Mouse (Mus musculus): ENCODE measurements around the gene Pde4d.

Gene Pde4d

DNA sequence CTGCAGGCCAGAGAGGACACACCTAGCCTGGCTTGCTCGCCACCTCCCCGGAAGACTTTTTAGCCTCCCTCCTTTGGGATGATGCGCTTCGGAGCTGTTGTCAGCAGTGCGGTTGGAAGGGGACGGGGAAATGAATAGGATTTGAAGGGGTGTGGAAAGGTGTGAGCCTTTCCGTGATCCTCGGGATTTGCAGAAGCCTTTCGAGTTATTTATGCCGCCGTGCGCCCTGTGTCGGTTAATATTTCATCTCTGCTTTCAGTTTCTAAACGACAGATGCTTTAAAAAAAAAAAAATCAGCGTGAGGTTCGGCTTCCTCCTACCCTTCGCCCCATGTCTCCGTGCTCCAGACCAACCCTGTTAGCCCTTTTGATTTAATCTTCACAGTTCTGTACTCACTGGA is 1096.6 kb downstream of the Pde4d start:
- DNase-seq: peak in 1 of 2 experiments; percentile 16

DNA sequence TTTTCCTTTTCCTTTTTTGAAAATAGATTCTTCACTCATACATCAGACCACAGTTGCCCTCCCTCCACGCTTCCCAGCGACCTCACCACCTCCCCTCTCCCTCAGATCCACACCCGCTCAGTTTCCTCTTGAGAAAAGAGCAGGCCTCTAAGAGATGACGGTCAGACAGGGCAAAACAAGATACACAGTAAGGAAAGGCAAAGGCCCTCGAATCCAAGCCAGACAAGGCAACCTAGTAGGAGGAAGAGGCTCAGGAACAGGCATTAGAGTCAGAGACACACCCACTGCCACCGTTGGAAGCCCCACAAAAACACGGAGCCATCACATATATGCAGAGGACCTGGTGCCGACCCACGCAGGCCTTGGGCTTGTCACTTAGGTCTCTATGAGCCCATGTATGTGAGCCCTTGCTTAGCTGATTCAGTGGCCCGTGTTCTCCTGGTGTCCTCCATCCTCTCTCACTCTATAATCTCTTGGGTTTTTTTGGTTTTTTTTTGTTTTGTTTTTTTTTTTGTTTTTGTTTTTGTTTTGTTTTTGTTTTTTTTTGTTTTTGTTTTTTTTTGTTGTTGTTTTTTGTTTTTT is 1097.3 kb downstream of the Pde4d start:
- peak in 1 of 2 experiments; percentile 5 for DNase-seq

DNA sequence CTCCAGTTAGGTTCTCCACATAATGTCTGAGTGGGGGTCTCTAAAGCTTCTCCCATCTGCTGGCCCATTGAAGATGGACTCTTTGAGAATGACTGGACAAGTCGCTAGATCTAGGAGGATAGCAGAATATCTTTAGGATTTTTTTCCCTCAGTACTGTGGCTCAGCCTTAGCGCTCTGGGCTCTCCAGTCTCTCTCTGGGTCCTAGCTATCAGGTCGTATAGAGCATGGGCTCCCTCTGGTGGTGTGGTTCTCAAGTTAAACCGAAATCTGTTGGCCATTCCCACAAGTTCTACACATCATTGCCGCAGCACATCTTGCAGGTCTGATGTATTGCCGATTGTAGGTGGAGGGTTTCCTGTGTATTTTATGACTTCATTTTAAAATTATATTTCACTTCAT is 1098.0 kb downstream of the Pde4d start:
- DNase-seq: peak; percentile 26 to 75

DNA sequence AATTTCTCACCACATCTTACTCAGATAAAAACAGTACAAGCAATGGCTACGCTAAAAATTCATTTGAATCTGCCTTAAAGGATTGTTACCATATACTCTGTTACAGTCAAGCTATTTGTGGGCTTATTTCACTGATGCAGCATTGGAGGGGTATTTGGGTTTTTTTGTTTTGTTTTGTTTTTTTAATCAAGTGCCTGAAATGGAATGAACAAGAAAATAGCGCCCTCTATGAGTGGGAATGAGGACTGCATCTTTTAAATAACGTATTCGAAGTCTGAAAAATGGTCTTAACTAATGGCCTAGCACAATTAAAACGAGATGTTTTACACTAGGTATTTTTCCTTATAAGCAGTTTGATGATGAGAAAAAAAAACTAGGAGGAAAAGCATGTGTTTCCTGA is 1098.5 kb downstream of the Pde4d start:
- DNase-seq: no peak

DNA sequence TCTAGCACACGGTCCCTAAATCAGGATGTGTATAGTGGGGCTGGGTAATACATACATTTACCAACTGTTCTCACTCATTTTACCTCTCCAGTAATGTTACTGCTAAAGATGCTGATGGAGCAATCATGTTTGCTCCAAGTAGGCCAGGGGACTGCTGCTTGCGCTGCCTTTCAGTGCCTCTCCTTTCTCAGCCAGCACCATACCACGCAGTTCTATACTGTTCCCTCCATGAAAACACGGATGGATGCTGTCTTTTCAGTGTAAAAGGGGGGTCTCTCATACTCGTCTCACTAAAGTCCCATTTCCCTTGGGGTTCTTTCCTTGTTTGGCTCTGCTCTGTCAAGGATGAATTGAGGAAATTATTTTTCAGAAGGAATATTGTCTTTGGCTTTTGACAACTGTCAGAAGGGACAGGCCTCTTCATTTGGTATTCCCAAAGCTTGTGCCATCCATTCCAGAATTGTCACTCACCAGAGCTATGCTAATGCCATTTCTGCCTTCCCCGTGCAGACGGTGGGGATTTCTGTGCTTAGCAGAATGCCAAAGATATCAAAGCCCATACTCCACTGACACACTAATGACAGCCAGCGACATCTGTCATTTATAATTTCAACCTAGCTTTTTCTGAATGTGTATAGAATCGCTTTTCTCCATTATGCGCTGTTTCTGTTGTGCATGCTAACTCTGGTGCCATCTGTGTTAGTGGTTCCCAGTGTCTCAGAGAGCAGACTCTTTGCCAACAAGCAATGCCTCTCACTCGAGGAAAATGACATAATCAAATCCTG is 1099.2 kb downstream of the Pde4d start:
- DNase-seq: no peak

DNA sequence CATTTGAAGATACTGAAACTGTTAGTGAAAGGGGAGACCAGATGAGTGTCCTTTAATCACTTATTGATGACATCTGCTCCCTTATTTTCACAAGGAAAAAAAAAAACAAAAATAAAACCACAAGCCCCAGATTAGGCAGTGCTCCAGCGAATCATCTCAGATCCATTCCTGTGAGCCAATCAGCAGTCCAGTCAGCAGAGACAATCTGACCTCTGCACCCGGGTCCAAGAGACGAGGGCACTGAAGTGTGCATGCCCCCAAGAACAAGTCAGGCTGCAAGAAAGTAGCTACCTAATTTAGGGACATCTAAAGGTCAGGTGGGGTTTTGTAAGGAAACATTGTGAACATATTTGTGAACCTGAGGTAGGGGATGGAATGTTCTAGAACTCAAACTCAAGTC is 1102.1 kb downstream of the Pde4d start:
- DNase-seq: no peak

DNA sequence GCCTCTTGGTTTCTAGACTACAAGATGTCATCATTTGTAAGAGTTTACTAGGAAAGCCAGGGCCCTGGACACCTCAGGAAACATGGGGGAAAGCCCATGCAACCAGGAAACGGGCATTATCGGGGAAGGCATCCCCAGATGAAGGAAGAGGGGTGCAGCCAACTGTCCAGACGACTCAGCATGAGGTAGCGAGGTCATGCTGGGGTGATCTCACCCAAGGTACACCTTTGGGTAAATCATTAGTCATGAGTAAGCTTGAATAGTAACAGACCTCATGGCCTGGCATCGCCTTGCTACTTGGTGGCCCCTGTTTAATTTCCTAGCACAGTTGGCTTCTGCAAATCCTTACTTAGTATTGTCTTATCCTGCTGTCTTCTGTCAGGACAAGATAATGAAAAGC is 1105.8 kb downstream of the Pde4d start:
- no peak for DNase-seq

DNA sequence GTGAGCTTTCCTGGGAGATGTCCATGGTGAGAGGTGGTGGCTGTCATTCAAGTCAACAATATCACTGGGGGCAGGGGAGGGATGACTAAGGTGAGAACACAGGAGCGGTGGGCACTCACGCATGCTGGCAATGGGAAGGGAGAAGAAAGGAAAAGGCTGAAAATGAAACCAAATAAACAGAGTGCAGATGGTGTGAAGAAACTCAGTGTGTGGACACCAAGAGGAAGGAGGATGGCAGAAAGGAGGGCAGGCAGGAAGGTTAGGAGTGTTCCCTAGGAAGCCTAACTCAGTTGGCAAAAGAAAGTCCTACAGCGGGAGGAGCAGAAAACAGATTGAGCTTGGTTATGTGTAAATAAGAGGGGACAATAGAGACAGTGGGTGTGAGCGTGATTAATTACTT is 1107.1 kb downstream of the Pde4d start:
- no peak for DNase-seq

DNA sequence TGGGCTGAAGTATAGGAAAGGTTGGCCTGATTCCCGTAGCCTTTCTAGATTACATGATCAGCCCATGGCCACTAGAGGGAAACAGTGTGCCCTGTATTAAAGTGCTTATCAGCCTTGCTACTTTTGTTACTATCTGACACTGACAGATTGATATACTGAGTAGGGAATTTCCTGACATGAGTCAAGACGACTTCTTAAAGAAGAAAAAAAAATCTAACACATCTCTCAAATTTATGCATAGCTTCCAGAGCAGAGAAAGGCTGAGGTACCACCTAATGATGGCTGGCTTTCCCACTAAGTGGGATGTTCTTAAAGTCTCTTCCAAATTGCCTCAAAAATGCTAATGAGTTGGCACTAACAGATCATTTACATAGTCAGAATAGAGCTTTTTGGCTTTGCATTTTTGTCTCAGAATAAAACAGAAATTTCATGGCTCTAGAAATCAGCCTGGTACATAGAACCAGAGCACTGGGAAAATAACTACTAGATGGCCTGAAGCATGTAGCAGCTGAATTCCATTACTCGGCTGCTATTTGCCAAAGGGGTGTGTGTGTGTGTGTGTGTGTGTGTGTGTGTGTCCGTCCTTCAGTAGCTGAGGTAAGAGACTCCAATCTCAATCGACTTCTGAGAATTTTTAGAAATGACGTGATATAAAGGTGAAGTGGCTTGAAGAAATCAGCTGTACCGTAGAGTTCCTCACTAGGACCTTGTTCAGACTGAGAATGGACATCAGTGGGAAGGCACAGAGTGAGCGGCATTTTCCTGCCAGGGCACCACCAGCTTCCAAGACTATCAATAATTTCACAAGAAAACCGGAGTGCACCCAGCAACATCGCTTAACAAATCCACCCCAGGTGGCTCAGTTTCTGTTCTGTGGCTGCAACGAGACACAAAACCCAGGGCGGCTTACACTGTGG is 1108.9 kb downstream of the Pde4d start:
- no peak for DNase-seq

DNA sequence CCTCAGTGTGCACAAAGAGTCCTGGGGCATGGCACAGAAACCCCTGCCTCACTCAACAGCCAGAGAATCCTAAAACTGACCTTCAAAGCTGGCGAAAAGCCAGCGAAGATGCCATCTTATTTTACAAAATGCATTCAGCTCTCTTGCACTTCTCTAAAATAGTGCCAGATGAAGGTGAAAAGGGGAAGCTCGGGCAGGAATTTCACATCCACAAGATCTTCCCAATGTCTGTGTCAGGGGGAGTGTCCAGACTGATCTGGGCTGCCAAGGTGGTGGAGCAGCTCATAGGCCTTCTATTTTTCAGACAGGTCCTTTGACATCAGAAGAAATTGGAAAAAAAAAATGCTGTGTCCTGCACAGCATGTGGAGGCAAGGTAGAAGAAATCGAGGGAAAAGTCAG is 1110.5 kb downstream of the Pde4d start:
- no peak for DNase-seq

DNA sequence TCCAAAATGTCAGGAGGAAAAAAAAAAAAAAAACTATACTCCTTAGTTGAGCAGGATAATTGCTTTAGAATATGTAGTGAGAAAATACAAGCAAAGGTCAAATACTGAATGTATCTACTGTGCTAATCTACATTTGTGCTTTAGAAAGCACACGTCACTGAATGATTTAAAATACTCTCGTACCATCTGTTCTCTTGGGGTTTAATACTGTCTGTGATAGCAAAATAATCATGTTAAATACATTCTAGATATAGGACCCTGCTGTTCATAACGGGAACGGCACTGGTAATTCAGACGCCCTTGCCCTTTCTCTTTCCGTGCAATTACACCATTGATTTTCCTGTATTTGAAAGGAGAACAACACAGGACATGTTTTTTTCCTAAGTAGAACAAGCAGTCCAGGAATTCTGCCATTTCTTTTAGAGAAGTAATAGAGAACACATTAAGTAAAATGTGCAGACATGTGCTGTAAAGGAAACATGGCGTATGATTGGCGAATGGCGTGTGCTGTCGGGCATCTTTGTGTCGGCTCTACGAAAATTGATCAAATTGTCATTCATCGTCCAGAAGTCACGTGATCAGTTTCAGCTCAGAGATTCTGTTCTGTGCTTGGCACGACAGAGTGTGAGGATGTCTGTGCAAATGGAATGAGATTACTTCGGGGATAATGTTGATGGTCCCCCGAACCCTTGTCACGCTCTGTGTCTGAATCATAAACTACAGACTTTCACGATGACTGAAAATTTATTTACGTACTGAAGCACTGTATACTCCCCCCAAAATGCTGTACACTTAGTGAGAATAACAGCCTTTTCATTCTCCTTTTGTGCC is 1119.1 kb downstream of the Pde4d start:
- no peak for DNase-seq

DNA sequence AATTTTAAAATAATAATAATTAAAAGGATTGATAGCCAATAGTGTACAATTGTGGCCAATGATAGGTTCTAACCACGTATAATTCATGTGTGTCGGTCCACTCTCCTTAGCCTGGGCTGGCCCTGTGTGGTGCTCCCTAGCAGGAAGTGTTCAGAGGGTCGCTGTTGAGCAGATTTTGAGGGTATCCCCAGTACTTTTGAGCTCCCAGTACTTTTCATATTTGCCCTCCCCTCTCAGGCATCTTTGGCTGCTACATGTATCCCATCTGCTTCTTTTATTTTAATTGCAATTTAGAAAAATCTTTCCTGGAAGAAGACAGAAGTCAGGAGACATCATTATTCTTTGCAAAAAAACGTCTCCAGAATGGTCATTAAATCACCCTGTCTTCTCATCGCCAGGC is 1119.7 kb downstream of the Pde4d start:
- no peak for DNase-seq

DNA sequence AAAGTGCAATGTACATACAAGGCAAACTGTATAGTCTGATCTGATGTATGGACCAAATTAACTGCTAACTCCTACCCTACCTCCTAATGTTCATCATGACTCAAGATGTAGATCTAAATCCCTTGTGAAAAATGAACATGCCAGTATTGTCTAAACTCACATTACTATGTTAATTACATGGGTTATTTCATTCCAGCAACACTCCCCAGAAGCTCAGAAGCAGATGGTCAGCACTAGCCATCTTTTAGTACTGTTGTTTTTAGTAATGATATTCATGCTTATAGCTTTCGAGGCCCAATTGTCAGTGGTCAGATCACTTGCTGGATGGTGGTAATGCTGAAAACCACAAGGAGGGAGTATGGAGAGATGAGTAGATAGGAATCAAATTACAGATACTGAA is 1127.0 kb downstream of the Pde4d start:
- DNase-seq: no peak

DNA sequence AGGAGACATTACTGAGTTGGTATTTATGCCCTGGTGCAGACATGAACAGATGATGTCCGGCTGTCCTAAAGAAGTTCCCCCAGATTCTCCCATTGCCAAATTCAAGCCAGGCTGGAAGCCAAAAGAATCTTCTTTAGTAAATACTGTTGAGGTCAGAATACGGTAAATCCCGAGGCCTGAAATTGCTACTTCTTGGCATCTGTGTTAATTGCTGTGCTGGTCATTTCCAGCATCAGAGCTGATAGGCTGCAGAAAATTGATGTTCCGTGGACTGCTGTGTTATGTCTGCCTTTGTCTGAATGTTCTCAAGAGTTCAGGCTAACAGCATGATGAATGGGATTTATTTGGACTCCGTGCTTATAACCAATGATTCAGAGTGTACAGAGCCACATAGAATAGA is 1127.7 kb downstream of the Pde4d start:
- no peak for DNase-seq

DNA sequence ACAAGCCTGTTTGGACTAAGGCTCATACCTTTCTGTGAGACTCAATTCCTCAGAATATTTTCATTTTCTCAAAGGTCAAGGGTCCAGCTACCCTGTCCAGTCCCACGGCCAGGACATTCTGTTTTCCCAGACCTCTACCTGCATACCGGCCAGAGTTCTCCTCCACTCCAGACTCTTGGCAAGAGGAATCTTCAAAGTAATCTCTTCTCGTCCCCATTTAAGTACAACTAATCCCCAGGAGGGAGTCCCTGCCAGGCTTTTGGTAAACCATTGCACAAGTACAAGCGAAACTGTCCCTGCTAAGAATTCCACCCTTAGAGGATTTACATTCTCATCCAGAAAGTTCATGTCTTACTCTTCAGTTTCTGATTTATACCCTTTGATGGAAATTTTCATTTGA is 1128.2 kb downstream of the Pde4d start:
- DNase-seq: no peak

DNA sequence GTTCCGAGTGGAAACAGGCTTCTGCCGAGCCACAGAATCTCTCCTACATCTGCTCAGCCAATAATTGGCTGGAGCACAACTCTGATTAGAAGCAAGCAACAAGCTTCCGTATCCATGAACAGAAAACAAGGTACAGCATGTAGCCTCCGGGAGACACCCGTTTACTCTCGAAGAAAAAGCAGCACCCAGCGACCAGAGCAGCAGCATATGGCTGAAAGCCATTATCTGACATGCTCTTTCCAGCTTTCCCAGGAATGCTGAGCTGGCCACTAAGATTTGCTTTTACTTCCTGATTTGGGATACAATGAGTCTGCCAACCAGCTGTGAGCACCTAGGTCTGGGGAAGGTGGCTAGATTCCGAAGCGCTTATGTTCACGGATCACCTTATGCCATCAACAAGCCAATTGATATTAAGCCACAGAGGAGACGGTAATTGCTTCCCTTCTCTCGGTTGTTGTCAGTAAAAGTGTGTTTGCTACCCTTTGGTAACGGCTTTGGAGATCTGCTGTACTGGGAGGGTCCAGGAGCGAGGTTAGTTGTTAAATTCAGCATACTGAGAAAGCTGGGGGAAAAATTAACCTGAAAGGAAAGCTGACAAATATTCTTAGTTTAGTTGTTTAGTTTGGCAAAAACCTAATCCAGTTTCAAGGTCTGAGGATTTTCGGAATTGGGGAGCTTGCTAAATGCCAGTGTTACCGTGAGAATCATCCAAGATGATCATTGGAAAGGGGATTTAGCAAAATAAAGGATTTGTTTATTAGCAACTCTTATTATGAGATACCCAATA is 1131.7 kb downstream of the Pde4d start:
- no peak for DNase-seq

DNA sequence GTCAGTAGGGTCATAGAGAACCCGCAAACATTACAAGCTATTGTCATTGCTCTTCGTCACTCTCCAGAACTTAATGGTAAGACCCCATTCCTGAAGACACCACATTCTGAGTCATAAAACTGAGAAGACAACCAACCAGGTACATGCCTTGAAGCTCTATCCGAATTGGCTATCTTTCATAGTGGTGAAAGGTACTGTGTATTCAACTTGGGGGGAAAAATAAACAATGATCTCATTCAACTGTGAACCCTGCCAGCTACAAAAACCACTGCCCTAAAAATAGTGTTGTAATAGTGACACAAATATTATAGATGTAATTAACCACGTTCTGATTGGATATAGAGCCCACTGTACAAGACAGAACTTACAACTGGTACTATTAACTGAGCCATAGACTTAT is 1140.3 kb downstream of the Pde4d start:
- no peak for DNase-seq

DNA sequence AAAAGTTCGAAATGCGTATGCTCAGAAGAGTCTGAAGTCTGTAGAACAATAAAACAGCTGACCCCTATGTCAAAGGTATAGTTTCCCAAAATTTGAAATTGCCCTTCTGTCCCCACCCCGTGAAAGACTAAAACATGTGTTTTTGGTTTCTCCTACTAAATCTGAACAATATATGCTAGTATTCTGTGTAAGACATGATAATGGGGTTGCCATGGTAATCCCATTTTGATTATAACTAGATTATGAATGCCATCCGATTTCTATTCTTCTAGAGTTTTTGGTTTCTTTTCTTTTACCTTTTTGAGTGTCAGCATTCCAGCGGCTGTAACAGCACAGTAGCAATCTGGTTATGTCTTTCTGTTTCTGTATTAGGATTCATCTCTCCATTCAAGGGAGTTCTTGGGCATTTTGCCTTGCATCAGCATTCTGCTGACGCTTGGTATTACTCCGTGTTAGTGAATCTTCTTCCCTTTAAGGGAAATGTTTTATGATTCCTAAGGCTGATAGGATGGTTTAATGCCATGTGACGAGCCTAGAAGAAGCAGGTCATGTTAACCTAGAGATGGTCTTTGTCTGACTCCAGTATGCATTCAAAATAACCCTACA is 1142.5 kb downstream of the Pde4d start:
- DNase-seq: no peak

DNA sequence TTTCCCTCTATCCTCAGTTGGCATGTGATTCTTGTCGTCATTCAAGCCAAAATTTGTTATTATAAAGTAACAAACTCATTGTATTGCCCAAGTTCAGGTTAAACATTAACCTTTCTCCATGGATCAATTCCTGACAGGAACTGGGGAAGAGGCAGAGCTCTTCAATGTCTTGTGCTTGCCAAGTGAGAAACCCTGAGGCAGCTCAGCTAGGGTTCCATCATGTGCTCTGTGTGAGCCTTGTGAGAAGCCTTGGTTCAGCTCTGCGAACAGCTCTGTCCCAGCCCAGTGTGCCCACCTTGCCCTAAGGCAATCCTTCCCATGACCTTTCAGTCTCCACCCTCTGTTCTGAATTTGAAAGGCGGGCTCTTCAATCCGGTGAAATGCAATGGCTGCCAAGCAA is 1150.0 kb downstream of the Pde4d start:
- no peak for DNase-seq

DNA sequence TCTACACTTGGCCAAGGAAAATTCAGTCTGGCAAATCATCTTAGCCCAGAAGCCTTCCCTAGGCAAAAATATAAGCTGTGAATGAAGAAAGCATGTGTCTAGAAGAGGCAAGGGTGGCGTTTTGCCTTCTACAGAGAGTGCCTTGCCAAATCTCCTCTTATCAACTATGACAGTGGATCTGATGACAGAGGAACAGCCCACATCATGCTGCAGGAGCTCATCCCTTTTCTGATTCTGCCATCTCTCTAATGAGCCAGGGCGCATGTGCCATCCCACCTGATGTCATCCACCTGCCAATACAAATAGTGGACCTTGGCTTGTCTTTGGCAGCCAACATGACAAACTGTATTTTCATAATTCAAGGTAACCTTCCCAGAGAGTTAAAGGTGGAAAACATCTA is 1154.3 kb downstream of the Pde4d start:
- no peak for DNase-seq

DNA sequence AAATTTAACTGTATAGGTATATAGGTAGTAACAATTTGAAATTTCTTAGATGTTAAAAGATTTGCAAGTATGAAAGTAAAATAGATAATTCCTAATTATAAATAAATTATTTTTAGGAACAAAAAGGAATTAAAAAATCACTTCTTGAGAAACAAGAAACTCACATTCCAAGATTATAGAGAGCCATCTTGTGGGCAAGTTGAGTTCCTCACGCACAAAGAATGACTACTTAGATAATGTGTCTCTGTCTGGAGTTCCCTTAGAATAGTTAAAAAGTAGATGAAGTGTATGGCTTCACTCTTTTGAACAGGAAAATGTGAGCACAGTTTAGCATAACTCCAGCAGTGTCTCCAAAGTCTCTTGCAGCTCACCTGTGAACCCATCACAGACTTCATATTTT is 1155.4 kb downstream of the Pde4d start:
- DNase-seq: no peak
